Mouse (Mus musculus) E14TG2a.4 (cell line): ENCODE data around the gene Plekhg5.

ENCODE experiments used
- H3K27me3 ChIP-seq: 2 replicates; pipeline ENCODE4 v1.6.1; 2014; ENCODE audit warnings: low read length, control low read depth; ENCODE audit not compliant: insufficient read depth
- H3K36me3 ChIP-seq: 2 replicates; pipeline ENCODE4 v1.6.1; 2014; ENCODE audit warnings: low read length, control low read depth; ENCODE audit not compliant: insufficient read depth
- H3K4me1 ChIP-seq: replicated peaks from 2 replicates; pipeline ENCODE4 v1.6.1; 2014; ENCODE audit warnings: low read depth, low read length, control low read depth
- H3K4me3 ChIP-seq: replicated peaks from 2 replicates; pipeline ENCODE4 v1.5.1; 2014; ENCODE audit warnings: mild to moderate bottlenecking, low read length
- H3K9me3 ChIP-seq: 2 replicates; pipeline ENCODE4 v1.6.1; 2014; ENCODE audit warnings: low read length, control low read depth
- CTCF ChIP-seq: conservative IDR thresholded peaks from 2 replicates; pipeline ENCODE4 v1.5.1; 2014; ENCODE audit warnings: low read length
- NANOG ChIP-seq: IDR thresholded peaks from 2 replicates; pipeline ENCODE4 v1.6.1; 2014; ENCODE audit warnings: borderline replicate concordance, low read length, mixed read lengths
- POU5F1 ChIP-seq: IDR thresholded peaks from 2 replicates; pipeline ENCODE4 v1.6.1; 2014; ENCODE audit warnings: low read length, borderline replicate concordance

The Plekhg5 gene

DNA sequence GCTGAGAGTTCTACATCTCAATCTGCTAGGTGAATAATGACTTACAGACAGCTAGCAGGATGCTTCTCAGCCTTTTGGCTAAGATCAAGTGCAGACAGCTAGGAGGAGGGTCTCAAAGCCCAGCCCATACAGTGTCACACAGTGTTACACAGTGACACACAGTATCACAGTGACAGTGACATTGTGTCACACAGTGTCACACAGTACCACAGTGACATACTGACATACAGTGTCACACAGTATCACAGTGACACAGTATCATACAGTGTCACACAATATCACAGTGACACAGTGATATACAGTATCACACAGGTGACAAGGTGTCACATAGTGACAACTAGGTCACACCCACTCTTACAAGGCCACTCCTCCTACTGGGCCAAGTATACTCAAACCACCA is 5.0 kb upstream of the Plekhg5 start:
- H3K36me3 ChIP-seq, result peaks cover 5% of the 10 kb centered on the region
- no peak overlapping the region for H3K4me3 ChIP-seq
- peaks cover 33% of the 10 kb centered on the region for H3K4me1 ChIP-seq
- TF ChIP-seq POU5F1 (no peak), NANOG (no peak), CTCF (no peak)
- no peaks in the 10 kb centered on the region for H3K9me3 ChIP-seq
- no peaks in the 10 kb centered on the region for H3K27me3 ChIP-seq

DNA sequence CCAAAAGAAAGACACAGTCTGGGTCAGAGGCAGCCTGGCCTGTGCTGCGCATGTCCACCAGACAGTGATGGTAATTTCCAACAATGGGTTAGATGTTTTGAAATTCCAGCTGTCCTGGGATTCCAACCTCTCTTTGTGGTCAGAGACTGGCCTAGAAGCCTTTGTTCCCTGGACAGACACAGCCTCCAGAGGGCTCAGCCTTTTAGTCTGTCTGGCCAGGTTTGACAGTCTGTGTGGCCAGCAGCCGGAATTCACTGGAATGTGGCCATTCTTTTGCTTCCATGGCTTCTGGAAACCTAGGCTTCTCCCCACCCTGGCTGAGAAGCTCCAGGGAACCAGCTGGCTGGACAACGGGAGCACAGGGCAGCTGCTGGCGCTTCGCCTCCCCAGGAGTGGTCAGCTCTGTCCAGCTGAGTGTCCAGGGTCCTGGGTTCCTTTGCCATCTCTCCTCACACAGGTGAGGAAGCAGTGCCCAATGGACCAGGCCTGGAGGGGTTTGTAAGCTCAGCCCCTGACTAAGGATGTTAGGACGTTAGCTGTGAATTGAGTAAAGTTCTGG is 4.1 kb upstream of the Plekhg5 start:
- TF ChIP-seq NANOG (no peak), POU5F1 (no peak), CTCF (no peak)
- Histone ChIP-seq H3K4me3 (no peak overlapping the region), H3K36me3 (no peaks in the 10 kb centered on the region), H3K27me3 (peaks cover under 1% of the 10 kb centered on the region; the same call in 1 of the 2 replicates), H3K4me1 (peaks cover 31% of the 10 kb centered on the region), H3K9me3 (no peaks in the 10 kb centered on the region)

GRCm38 (mm10) chr4:152069245-152069644 is 3.1 kb upstream of the Plekhg5 start:
- H3K27me3 ChIP-seq, result peaks cover 8% of the 10 kb centered on the region; the same call in 1 of the 2 replicates
- H3K4me1 ChIP-seq, result peaks cover 37% of the 10 kb centered on the region
- H3K4me3 ChIP-seq, result no peak overlapping the region
- TF ChIP-seq NANOG (no peak), POU5F1 (no peak), CTCF (no peak)
- no peaks in the 10 kb centered on the region for H3K36me3 ChIP-seq
- H3K9me3 ChIP-seq, result no peaks in the 10 kb centered on the region

GRCm38 (mm10) chr4:152070494-152071396 is 1.6 kb upstream of the Plekhg5 start:
- Histone ChIP-seq H3K27me3 (peaks cover 11% of the 10 kb centered on the region; the same call in 1 of the 2 replicates), H3K9me3 (no peaks in the 10 kb centered on the region), H3K4me3 (no peak overlapping the region), H3K36me3 (no peaks in the 10 kb centered on the region), H3K4me1 (peaks cover 34% of the 10 kb centered on the region)
- TF ChIP-seq POU5F1 (no peak), CTCF (no peak), NANOG (no peak)

DNA sequence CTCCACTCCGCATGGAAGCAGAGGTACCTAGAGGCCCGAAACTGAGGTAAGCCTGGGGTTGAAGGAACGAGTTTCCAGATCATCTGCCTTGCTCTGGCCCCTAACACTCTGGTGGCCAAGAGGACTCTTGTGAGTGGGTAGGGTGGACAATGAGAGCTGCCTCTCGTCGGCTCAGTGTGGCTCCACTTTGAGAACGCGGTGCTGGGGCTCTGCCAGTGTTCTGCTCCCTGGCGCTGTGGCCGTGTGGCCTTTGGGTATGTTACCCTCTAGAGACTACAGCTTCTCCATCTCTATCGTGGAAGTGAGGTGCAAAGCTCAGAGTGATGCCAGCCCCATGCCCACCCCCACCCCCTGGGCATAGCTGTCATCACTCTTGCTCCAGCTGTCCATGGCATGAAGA is 357 bp downstream of the Plekhg5 start:
- TF ChIP-seq POU5F1 (no peak), NANOG (no peak), CTCF (no peak)
- no peaks in the 10 kb centered on the region for H3K36me3 ChIP-seq
- peaks cover 40% of the 10 kb centered on the region for H3K4me1 ChIP-seq
- peaks cover 20% of the 10 kb centered on the region for H3K27me3 ChIP-seq
- H3K4me3 ChIP-seq, result 0 out of 2 replicates have a peak overlapping the region, but pooled peaks have one; percentile 7
- H3K9me3 ChIP-seq, result no peaks in the 10 kb centered on the region

- no peak for TF ChIP-seq NANOG
- no peak for TF ChIP-seq CTCF
- no peak for TF ChIP-seq POU5F1
- Histone ChIP-seq H3K9me3 (no peaks in the 10 kb centered on the region), H3K36me3 (no peaks in the 10 kb centered on the region), H3K27me3 (peaks cover 20% of the 10 kb centered on the region), H3K4me3 (no peak overlapping the region), H3K4me1 (peaks cover 40% of the 10 kb centered on the region)
Measured at GRCm38 (mm10) chr4:152073715-152074114, 1.4 kb downstream of the Plekhg5 start.

GRCm38 (mm10) chr4:152074548-152074947 is 2.2 kb downstream of the Plekhg5 start:
- no peak for TF ChIP-seq NANOG
- no peak for TF ChIP-seq POU5F1
- peak; percentile 28 for TF ChIP-seq CTCF

GRCm38 (mm10) chr4:152077191-152077590 is 4.9 kb downstream of the Plekhg5 start:
- H3K9me3 ChIP-seq, result no peaks in the 10 kb centered on the region
- no peaks in the 10 kb centered on the region for H3K36me3 ChIP-seq
- peaks cover 36% of the 10 kb centered on the region for H3K4me1 ChIP-seq
- H3K27me3 ChIP-seq, result peaks cover 20% of the 10 kb centered on the region
- no peak overlapping the region for H3K4me3 ChIP-seq
- TF ChIP-seq CTCF, result no peak
- no peak for TF ChIP-seq NANOG
- no peak for TF ChIP-seq POU5F1

More at GRCm38 (mm10) chr4:152074548-152074947, 2.2 kb downstream of the Plekhg5 start:
- Histone ChIP-seq H3K4me1 (peaks cover 41% of the 10 kb centered on the region), H3K4me3 (no peak overlapping the region), H3K27me3 (peaks cover 20% of the 10 kb centered on the region), H3K9me3 (no peaks in the 10 kb centered on the region), H3K36me3 (no peaks in the 10 kb centered on the region)
